Mouse (Mus musculus) liver, adult 2 months (tissue): ENCODE measurements around the gene Aff3. TPM values are rescaled to one million over a fixed set of nuclear protein-coding genes. Genes with fewer than 3 reads are reported as not detected.

ENCODE experiments used
- DNase-seq: peaks from one replicate; pipeline ENCODE4 v3.0.0-alpha.2; 2011; ENCODE audit warnings: low read depth, low spot score; ENCODE audit errors: extremely low read depth
- H3K27ac ChIP-seq: fragments of 200-500 bp; replicated peaks from 2 replicates; pipeline ENCODE4 v1.5.1; 2012; ENCODE audit warnings: low read depth, mild to moderate bottlenecking, control low read depth, inconsistent platforms, low read length; ENCODE audit not compliant: insufficient read depth
- H3K27me3 ChIP-seq: fragments of 200-500 bp; 2 replicates; pipeline ENCODE4 v1.6.1; 2012; ENCODE audit warnings: mild to moderate bottlenecking, moderate library complexity, low read length, inconsistent platforms; ENCODE audit not compliant: control insufficient read depth, insufficient read depth
- H3K36me3 ChIP-seq: fragments of 200-500 bp; 2 replicates; pipeline ENCODE4 v1.6.1; 2012; ENCODE audit warnings: low read length, inconsistent platforms; ENCODE audit not compliant: control insufficient read depth, insufficient read depth
- H3K4me1 ChIP-seq: fragments of 200-500 bp; 2 replicates; pipeline ENCODE4 v1.6.1; 2011; ENCODE audit warnings: low read length; ENCODE audit not compliant: control insufficient read depth, insufficient read depth
- H3K4me3 ChIP-seq: fragments of 200-500 bp; 2 replicates; pipeline ENCODE4 v1.5.1; 2011; ENCODE audit warnings: low read depth, mild to moderate bottlenecking, control low read depth, low read length, moderate library complexity; ENCODE audit not compliant: insufficient read depth
- H3K79me2 ChIP-seq: fragments of 200-500 bp; 2 replicates; pipeline ENCODE4 v1.6.1; 2012; ENCODE audit warnings: inconsistent platforms, mild to moderate bottlenecking, low read length, moderate library complexity; ENCODE audit not compliant: control insufficient read depth, insufficient read depth
- H3K9ac ChIP-seq: fragments of 200-500 bp; 2 replicates; pipeline ENCODE4 v1.6.1; 2012; ENCODE audit warnings: low read depth, mild to moderate bottlenecking, control low read depth, inconsistent platforms, low read length
- CTCF ChIP-seq: fragments of 200-500 bp; IDR thresholded peaks from 2 replicates; pipeline ENCODE4 v1.5.1; 2011; ENCODE audit warnings: low read depth, low read length, control low read depth
- POLR2A ChIP-seq: fragments of 200-500 bp; IDR thresholded peaks from 2 replicates; pipeline ENCODE4 v1.6.1; 2011; ENCODE audit warnings: low read length, control low read depth; ENCODE audit not compliant: insufficient read depth; ENCODE audit errors: extremely low read depth
- WGBS: fragments of 180-500 bp; shearing (Covaris S2); methylation state at CpG from one replicate; pipeline ENCODE4 v1.1.7; 2018; 5-methylcytosine and 5-hydroxymethylcytosine counted together
- polyA plus RNA-seq: library from polyadenylated mRNA; depleted of rRNA; stranded (reverse); fragments of >200 nt; gene quantifications from 2 replicates; pipeline ENCODE4 v1.2.3, GENCODE M21; 2012; rRNA removed
- total RNA-seq: library from RNA; depleted of rRNA; stranded (reverse); fragments of >200 nt; gene quantifications from 2 replicates; pipeline ENCODE4 v1.2.3, GENCODE M21; 2014; rRNA removed

The Aff3 gene
- total RNA-seq, result 0.18 and 0.34 TPM in 2 replicates
- 0.21 and 0.28 TPM in 2 replicates for polyA plus RNA-seq

DNA sequence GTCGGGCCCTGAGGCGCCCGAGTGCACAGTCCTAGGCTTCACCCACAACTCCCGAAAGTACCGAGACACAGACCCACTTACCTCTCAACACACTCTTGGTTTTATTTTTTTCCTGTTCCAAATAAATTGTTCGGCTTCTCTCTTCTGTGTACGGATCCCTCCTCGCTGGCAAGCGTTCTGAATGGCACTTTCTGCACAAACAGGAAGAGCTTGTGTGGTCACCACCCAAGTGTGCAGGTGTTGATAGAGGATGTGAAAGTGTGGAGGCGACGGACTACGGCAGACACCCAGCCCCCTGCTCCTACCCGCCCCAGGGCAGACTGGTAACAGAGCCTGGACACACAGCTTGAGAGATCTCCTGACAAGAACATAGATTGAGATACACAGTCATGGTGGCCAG lies at the start of gene Aff3:
Gene Aff3, minus strand, starts transcription at position 179 of the 400 bp plus-strand sequence.
- Histone ChIP-seq H3K36me3 (no peaks in the 10 kb centered on the region), H3K27ac (no peak within 1 kb of the TSS), H3K9ac (no peak within 1 kb of the TSS), H3K4me3 (no peak within 1 kb of the TSS), H3K27me3 (no peaks in the 10 kb centered on the region), H3K79me2 (no peaks in the 10 kb centered on the region), H3K4me1 (no peaks in the 10 kb centered on the region)
- TF ChIP-seq CTCF (no peak), POLR2A (no peak)
- 78% methylated on average over 13 of the region's 13 CpGs for WGBS
- DNase-seq, result peak; percentile 6

DNA sequence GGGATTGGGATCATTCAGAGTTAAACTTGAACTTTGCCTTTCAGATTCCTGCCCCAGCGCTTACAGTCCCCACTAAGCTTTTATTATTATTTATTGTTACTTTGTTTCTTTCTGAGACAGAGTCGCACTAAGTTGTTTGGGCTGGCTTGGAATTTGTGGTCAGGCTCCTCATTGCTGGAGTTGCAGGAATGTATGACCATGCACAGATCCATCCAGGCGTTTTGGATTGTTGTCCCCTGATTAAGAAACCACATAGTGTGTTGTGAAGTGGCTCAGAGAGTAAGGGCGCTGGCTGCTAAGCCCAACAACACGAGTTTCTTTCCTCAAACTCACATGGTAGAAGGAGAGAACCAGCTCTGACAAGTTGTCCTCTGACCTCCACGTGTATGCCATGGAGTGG lies 35.9 kb upstream of the Aff3 start:
- Histone ChIP-seq H3K36me3 (no peaks in the 10 kb centered on the region), H3K9ac (no peak overlapping the region), H3K27me3 (no peaks in the 10 kb centered on the region), H3K4me3 (no peak overlapping the region), H3K27ac (no peak overlapping the region), H3K79me2 (no peaks in the 10 kb centered on the region), H3K4me1 (no peaks in the 10 kb centered on the region)
- no peak for DNase-seq
- 64% methylated on average over 6 of the region's 6 CpGs for WGBS
- TF ChIP-seq POLR2A, result no peak
- TF ChIP-seq CTCF, result no peak

DNA sequence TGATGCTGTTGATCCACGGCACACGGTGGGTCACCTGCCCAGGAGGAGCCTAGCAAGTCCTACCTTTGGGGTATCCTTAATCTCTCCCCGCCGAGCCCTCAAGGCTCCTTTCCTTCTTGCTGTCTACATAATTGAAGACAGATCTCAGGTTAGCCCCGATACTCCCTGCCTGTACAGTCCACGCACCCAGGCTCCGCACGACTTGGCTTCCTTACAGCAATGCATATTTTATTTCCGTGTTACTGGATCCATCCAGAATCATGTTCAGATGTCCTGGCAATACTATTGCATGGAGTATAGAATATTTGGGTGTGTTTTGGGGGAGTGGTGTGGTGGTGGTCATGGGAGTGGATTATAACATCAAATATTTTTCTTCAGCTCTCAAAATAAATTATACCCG lies 34.5 kb upstream of the Aff3 start:
- no peaks in the 10 kb centered on the region for H3K36me3 ChIP-seq
- no peak for TF ChIP-seq CTCF
- TF ChIP-seq POLR2A, result no peak
- no peak overlapping the region for H3K4me3 ChIP-seq
- no peak overlapping the region for H3K27ac ChIP-seq
- no peaks in the 10 kb centered on the region for H3K79me2 ChIP-seq
- 85% methylated on average over 10 of the region's 10 CpGs for WGBS
- no peaks in the 10 kb centered on the region for H3K4me1 ChIP-seq
- no peak overlapping the region for H3K9ac ChIP-seq
- no peaks in the 10 kb centered on the region for H3K27me3 ChIP-seq
- DNase-seq, result no peak

DNA sequence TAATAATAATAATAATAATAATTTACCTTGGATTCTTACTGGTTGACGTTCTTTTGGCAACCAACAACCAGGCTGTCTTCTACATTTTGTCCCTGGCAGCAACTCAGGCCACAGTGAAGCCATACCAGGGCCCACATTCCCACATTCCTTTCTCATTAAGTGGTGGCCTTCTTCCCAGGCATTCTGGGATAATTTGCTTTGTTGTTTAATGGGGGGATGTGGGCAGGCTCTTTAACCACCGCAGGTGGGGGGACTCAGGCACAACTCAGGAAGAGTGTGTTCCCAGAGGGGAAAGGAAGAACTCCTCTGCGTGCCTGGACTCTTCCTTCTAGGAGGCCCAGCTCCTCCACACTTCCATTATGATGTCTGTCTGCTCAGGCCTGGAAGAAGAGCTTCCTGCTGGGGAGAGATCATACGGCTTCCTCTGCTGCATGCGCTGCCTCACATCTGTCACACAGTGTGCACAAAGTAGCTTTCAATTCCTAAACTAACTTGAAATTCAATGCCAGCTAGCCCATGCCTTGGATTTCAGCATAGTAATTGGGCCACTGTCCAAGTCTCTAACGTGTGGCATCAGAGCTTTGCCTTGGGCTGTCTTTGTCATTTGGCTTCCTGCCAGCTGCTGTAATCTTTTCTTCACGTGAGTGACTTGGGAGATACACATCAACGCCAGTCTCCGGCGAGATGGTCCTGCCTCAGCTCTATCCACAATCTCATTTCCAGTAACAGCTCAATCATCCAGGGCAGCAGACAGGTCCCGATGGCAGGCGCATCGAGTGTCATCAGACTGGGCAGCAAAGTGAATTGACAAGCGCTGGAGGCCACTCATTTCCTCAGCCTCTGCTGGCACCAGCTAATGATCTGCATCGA lies 31.3 kb upstream of the Aff3 start:
- Histone ChIP-seq H3K36me3 (no peaks in the 10 kb centered on the region), H3K27ac (no peak overlapping the region), H3K79me2 (no peaks in the 10 kb centered on the region), H3K27me3 (0 out of 2 replicates have a peak, but pooled peaks cover 4% of the 10 kb centered on the region), H3K9ac (no peak overlapping the region), H3K4me3 (no peak overlapping the region), H3K4me1 (no peaks in the 10 kb centered on the region)
- TF ChIP-seq POLR2A (no peak), CTCF (no peak)
- DNase-seq, result no peak
- WGBS, result 54% methylated on average over 15 of the region's 15 CpGs

DNA sequence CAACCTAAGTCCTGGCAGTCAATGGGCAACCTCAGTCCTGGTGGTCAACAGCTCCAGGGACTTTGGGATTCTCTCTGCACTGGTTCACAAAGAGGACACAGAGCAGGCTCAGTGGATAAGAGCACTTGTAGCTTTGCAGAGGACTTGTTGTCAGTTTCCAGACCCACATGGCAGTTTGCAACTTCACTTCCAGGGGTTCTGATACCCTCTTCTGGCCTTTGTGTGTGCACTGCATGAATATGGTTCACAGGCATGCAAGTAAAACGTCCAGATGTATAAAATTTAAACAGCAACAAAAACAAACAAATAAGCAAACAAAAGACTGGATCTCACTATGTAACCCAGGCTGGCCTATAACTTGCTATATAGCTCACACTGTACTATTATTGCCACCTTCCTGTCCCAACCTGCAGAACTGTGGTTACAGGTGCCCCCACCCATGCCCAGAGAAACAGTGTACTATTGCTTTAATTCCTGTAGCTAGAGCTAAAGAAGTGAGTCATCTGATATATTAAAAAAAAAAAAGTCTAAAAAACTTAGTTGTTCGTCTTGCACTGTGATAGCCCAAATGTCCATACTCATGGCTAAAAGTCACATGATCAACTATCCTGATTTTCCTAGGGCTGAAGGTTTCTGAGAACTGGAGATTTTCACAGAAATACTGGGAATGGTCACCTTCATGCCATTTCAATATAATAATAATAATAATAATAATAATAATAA lies 30.5 kb upstream of the Aff3 start:
- Histone ChIP-seq H3K27ac (no peak overlapping the region), H3K9ac (no peak overlapping the region), H3K27me3 (0 out of 2 replicates have a peak, but pooled peaks cover 4% of the 10 kb centered on the region), H3K36me3 (no peaks in the 10 kb centered on the region), H3K79me2 (no peaks in the 10 kb centered on the region), H3K4me3 (no peak overlapping the region), H3K4me1 (no peaks in the 10 kb centered on the region)
- WGBS, result 48% methylated on average over 2 of the region's 2 CpGs
- DNase-seq, result no peak
- TF ChIP-seq CTCF (no peak), POLR2A (no peak)

DNA sequence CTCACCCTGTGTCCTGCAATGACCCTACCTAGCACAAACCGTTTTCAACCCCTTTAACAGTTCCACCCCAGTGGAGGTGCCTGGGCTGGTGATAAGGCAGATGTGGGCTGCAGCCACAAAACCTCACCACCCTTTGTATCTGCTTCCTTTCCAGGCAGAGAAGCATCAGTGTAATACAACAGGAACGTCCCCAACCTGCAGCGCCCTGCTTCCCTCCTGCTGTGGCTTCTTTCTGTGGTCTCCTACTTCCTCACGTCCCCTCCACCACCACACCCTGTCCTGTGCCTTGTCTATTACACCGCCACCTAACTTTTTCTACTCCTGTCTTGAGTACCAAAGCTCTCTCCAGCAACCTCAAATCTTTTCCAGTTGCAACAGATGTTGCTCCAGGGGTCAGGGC lies 29.4 kb upstream of the Aff3 start:
- Histone ChIP-seq H3K4me3 (no peak overlapping the region), H3K79me2 (no peaks in the 10 kb centered on the region), H3K27me3 (0 out of 2 replicates have a peak, but pooled peaks cover 4% of the 10 kb centered on the region), H3K36me3 (no peaks in the 10 kb centered on the region), H3K27ac (no peak overlapping the region), H3K9ac (no peak overlapping the region), H3K4me1 (no peaks in the 10 kb centered on the region)
- no peak for DNase-seq
- WGBS, result 59% methylated on average over 5 of the region's 5 CpGs
- TF ChIP-seq POLR2A (no peak), CTCF (no peak)
